Mouse (Mus musculus): ENCODE measurements at regions not wholly inside any gene's neighbourhood (a gene's known extent, or its start where the extent isn't known, plus 50 kb on each side); places are given as distances from the start of the nearest gene placed in this dataset.
A peak's percentile ranks its signal among the peaks of the same experiment; 100 is the strongest.

DNA sequence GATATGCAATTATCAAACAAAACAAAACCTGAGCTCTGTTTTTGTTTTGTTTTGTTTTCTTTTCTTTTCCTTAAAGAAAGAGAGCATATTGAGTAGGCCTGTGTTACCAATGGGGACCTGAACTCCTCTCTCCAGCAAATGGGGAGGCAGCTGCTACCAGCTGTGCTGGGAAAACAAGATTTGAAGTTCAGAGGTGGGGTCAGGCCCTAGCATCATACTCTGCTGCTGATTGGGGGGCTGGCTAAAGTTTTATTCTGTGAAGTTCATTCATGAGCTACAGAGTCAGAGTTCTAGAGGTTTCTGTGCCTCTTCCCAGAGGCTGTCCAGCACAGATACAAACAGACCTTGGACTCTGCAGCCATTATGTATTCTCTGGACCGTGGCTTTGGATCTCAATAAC, 117.7 kb downstream of the Rassf10 start:
- no peak overlapping the region for H3K4me3 ChIP-seq
- no peak overlapping the region for H3K27ac ChIP-seq
- TF ChIP-seq CTCF (IDR thresholded peaks at IDR 0.05), result no peak
- intact Hi-C loops (cut with DNase I), result no loop called here
- DNase-seq (ENCODE audit: extremely low spot score in 1 of 2, low spot score in 2 of 2), result no peak

DNA sequence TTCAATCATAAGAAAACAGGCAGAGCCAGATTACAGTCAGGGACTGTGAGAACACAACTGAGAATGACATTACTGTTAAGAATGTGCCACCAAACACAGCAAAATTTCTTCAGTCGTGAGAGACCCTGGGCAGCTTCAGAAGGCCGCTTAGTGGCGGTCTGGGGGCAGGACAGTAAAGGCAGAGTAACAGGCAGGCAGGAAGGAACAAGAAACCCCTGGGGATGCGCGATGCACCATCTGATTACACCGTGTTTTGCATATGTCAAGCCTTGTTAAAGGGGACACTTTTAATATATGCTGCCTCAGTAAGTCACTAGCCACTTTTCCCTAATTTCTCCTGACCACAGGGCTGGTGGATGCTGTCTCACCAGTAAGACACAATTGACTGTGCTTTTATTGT, 120.0 kb downstream of the Rassf10 start:
- H3K27ac ChIP-seq, result no peak overlapping the region
- intact Hi-C loops (cut with DNase I), result no loop called here
- DNase-seq (ENCODE audit: extremely low spot score in 1 of 2, low spot score in 2 of 2), result no peak
- no peak for TF ChIP-seq CTCF (IDR thresholded peaks at IDR 0.05)
- H3K4me3 ChIP-seq, result no peak overlapping the region

DNA sequence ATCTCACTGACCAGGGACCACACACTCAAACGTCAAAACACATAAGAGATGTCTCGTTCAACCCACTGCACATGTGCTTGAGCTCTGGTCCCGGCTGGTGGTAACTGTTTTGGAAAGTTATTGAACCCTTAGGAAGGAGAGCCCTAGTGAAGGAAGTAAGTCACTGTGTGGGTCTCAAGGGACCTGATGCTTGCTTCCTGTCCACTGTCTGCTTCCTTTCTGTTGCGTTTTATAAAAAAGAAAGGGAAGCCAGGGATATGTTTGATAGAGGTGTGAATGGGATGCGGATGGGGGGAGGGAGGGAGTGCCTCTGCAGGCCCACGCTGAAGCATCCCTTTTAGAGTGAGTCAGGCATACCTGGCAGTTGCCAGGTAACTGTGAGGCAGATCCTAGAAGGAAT, 121.6 kb downstream of the Rassf10 start:
- no peak for TF ChIP-seq CTCF (IDR thresholded peaks at IDR 0.05)
- DNase-seq (ENCODE audit: extremely low spot score in 1 of 2, low spot score in 2 of 2), result no peak
- intact Hi-C loops (cut with DNase I), result no loop called here
- no peak overlapping the region for H3K4me3 ChIP-seq
- H3K27ac ChIP-seq, result no peak overlapping the region

DNA sequence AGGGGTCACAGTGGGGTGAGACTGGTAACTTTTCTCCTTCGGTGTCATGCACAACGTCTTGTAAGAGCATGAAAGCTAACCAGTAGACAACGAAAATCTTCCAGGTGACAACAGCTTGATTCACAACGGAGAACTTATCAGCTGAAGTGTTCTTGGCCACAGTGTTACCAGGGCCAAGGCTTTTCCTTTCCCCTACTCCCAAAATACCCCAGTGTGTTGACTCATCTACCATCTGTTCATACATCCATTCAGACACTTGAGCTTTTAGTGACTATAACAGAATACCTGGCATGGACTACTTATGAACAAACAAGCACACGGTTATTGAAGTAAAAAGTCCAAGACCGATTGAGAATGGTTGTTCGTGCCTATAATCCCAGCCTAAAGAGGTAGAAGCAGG, 122.5 kb downstream of the Rassf10 start:
- no peak overlapping the region for H3K27ac ChIP-seq
- no peak overlapping the region for H3K4me3 ChIP-seq
- no peak for TF ChIP-seq CTCF (IDR thresholded peaks at IDR 0.05)
- DNase-seq (ENCODE audit: extremely low spot score in 1 of 2, low spot score in 2 of 2), result no peak
- intact Hi-C loops (cut with DNase I), result no loop called here

DNA sequence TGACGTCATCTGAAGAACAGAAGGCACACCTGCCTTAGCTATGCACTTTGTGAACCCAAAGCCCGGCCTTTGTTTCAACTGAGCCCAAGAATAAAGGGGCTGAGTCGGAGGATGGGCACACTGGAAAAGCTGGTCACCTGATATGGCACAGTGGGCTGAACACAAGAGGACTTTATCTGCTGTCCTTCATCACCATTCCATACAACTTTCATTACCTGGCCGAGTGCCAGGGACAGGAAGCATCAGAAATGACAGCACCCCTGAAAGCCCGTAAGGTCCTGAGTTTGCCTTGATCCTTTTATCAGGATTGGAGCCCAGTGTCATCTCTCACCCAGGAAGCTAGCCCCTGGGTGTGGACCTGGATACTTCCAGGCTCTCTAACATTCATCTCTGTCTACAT, 126.1 kb upstream of the Arntl start:
- TF ChIP-seq CTCF (IDR thresholded peaks at IDR 0.05), result no peak
- no peak overlapping the region for H3K27ac ChIP-seq
- intact Hi-C loops (cut with DNase I), result no loop called here
- no peak for DNase-seq (ENCODE audit: extremely low spot score in 1 of 2, low spot score in 2 of 2)
- no peak overlapping the region for H3K4me3 ChIP-seq

DNA sequence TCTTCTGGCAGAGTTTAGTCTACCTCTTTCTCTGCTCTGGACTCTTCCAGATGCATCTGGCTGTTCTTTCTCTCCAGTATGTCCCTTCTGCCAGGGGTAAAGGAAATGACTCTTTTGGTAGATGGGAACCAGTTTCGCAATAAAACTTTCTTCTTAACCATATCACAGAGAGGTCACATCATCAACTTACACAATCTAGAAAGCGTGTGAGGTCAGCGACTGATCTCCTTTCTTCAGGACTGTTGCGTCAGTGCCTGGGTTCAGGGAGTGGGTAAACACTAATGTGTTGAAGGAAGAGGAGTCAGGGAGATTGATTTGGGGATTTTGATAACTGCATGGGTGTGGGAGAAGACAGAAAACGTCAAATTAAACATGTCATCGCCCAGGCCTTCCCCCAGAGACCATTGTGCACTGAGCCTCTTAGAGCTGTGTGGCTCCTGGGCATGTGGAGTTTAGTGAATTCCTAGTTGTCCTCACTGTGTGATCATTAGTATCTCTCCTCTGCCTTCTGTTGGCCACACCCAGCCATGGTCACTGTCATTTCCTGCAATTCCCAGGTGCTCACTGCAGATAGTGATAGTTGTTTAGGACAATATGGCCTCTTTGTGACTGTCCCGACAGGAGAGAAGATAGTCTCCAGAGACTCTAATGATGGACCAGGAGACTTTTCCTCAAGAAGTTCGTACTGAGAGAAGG, 122.2 kb upstream of the Arntl start:
- Histone ChIP-seq H3K27ac (no peak overlapping the region), H3K4me3 (no peak overlapping the region)
- no peak for DNase-seq (ENCODE audit: extremely low spot score in 1 of 2, low spot score in 2 of 2)
- intact Hi-C loops (cut with DNase I), result no loop called here
- no peak for TF ChIP-seq CTCF (IDR thresholded peaks at IDR 0.05)

DNA sequence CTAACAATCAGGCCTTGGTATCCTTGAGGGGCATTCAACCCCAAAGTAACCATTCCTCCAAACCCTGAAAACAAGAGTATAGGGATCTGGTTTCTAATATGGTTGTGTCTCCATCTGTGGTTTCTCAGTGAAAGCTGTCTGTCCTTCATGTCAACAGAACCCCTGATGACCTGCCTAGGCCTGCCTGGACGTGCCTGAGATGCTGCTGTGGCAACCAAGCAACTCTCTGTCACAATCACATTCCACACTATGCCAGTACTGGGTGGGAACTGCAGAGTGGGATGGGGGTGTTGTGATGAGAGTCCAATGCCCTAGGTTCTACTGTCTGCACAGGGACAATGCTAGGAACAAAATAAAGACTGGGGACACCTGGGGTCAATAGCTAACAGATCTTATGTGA, 121.1 kb upstream of the Arntl start:
- H3K27ac ChIP-seq, result no peak overlapping the region
- DNase-seq (ENCODE audit: extremely low spot score in 1 of 2, low spot score in 2 of 2), result no peak
- intact Hi-C loops (cut with DNase I), result no loop called here
- no peak overlapping the region for H3K4me3 ChIP-seq
- no peak for TF ChIP-seq CTCF (IDR thresholded peaks at IDR 0.05)

DNA sequence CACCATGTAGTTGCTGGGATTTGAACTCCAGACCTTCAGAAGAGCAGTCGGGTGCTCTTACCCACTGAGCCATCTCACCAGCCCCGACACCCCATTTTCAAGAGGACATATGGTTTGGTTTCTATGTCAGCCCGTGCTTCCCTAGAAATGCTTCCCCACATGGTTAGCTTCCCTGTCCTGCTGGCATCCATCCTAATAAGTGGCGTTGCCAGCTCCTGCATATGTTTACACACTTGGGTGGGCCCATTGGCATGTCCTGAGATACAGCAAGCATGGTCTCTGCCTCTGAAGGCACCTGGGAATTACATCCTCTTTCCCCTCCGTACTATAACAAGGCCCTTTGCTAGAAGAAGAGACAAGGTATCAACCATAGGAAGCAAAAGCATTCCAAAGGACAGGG, 119.6 kb upstream of the Arntl start:
- no peak overlapping the region for H3K27ac ChIP-seq
- H3K4me3 ChIP-seq, result no peak overlapping the region
- TF ChIP-seq CTCF (IDR thresholded peaks at IDR 0.05), result no peak
- DNase-seq (ENCODE audit: extremely low spot score in 1 of 2, low spot score in 2 of 2), result no peak
- intact Hi-C loops (cut with DNase I), result no loop called here

DNA sequence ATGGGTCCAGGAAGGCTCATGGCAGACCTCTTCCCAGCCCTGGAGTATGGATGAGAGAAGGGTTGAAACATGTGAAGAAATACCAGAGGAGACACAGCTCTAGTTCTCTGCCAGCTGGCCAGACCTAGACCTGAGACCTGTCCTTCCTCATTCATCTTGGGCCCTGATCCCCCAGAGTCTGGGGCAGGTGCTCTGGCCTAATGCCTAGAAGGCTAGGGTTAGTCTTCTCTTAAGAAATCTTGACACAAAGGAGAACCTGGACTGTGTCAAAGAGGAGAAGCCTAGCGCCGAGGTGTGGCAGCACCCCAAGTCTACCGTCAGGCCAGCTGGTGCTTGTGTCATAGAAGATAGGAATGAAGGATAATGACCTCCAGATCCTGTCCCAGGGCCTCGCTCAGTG, 118.2 kb upstream of the Arntl start:
- Histone ChIP-seq H3K4me3 (no peak overlapping the region), H3K27ac (no peak overlapping the region)
- intact Hi-C loops (cut with DNase I), result no loop called here
- no peak for DNase-seq (ENCODE audit: extremely low spot score in 1 of 2, low spot score in 2 of 2)
- TF ChIP-seq CTCF (IDR thresholded peaks at IDR 0.05), result no peak

DNA sequence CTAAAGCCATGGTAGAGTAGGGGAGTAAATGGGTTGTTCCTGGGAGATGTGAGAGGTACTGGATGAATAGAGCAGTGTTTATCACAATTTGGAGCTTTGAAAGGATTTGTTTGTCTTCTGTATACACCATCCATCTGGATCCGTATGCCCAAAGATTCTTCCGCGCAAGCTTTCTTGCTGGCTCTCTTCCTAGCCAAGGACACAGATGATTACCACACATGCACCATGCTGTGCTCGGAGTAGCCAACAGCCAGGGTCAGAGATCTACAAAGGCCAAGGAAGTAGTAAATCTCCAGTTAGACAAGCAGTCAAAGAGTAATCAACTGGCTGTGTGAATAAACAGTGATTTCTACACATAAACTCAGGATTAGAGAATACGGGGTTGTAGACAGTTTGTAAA, 113.3 kb upstream of the Arntl start:
- no peak overlapping the region for H3K27ac ChIP-seq
- no peak for DNase-seq (ENCODE audit: extremely low spot score in 1 of 2, low spot score in 2 of 2)
- TF ChIP-seq CTCF (IDR thresholded peaks at IDR 0.05), result no peak

DNA sequence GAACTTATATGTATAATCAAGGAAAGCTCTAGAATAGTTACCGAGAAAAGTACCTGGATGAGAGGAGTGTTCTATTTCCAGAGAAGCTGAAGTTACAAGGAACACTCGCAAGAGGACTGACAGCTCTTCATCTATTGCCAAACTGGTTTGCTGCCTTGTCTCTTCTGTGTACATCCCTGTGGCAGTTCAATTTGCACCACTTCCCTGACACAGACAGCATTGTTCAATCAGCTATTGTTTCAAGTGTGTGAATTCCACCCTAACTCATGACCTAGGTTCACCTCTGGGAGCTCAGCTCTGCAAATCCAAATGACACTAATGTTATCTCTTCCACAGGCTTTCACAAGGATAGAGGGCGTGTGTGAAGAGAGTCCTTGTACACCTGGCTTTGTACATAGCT, 112.2 kb upstream of the Arntl start:
- no peak for DNase-seq (ENCODE audit: extremely low spot score in 1 of 2, low spot score in 2 of 2)
- H3K27ac ChIP-seq, result no peak overlapping the region
- TF ChIP-seq CTCF (IDR thresholded peaks at IDR 0.05), result no peak
- H3K4me3 ChIP-seq, result no peak overlapping the region
- intact Hi-C loops (cut with DNase I), result no loop called here

More for the DNA sequence above, 113.3 kb upstream of the Arntl start:
- H3K4me3 ChIP-seq, result no peak overlapping the region
- intact Hi-C loops (cut with DNase I), result no loop called here

DNA sequence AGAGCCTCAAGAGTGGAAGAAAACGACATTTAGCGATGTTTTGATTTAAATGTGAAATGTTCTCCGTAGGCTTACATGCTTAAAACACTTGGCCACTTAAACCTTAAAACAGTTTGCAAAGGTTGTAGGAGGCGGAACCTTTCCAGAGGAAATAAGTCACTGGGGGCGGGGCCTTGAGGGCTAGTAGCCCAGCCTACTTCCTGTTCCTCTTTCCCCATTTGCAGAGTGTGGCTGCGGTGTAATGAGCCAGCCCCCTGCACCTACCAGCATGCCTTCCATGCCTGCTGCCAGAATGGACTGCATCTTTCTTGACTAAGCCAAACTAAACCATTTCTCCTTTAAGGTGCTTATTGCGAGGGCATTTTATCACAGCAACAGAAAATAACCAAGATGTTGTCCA, 103.0 kb upstream of the Arntl start:
- intact Hi-C loops (cut with DNase I), result no loop called here
- TF ChIP-seq CTCF (IDR thresholded peaks at IDR 0.05), result no peak
- Histone ChIP-seq H3K4me3 (no peak overlapping the region), H3K27ac (no peak overlapping the region)
- no peak for DNase-seq (ENCODE audit: extremely low spot score in 1 of 2, low spot score in 2 of 2)

DNA sequence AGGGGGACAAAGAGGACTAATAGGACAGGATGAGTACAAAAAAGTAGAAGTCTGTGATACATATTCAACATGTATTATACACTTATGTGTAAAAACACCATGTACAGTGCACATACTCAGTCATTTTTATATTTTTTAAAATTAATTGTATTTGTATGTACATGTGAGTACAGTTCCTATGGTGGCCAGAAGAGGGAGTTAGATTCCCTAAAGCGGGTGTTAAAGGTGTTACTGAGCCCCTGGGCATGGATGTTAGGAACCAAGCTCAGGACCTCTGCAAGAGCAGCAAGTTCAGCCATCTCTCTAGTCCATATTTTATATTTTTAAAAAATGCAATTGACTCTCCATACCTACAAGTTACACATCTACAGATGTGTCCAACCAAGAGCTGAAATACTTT, 101.9 kb upstream of the Arntl start:
- no peak for DNase-seq (ENCODE audit: extremely low spot score in 1 of 2, low spot score in 2 of 2)
- intact Hi-C loops (cut with DNase I), result no loop called here
- Histone ChIP-seq H3K4me3 (no peak overlapping the region), H3K27ac (no peak overlapping the region)
- TF ChIP-seq CTCF (IDR thresholded peaks at IDR 0.05), result peak; percentile 20; the same call in 1 of the 2 replicates
